Mouse (Mus musculus) lung, postnatal 0 days (tissue): ENCODE results near the gene Trub2.

Experiments
- CTCF ChIP-seq: IDR thresholded peaks from 2 replicates; pipeline ENCODE4 v1.5.1; 2016; ENCODE audit warnings: antibody characterized with exemption, mild to moderate bottlenecking
- EP300 ChIP-seq: IDR thresholded peaks from 2 replicates; pipeline ENCODE4 v1.6.1; 2016; ENCODE audit warnings: antibody characterized with exemption, mild to moderate bottlenecking, control low read depth

GRCm38 (mm10) chr2:29827709-29828024 is 39.4 kb upstream of the Trub2 start:
- TF ChIP-seq CTCF (no peak), EP300 (no peak)
